Mouse (Mus musculus): ENCODE data around the gene Nos2. TPM values are rescaled to one million over a fixed set of nuclear protein-coding genes. Genes with fewer than 3 reads are reported as not detected.
A peak's percentile ranks its signal among the peaks of the same experiment; 100 is the strongest.

The Nos2 gene
- polyA plus RNA-seq, 2 experiments = 0.02 TPM; not detected in 1

- DNase-seq (ENCODE audit: low read depth in 3 of 3, low spot score in 3 of 3) (no peak), ATAC-seq (ENCODE audit: insufficient read depth) (no peak)
- no peaks in the 10 kb centered on the region for H3K9me3 ChIP-seq (ENCODE audit: control insufficient read depth, low read length)
- no peak overlapping the region for H3K9ac ChIP-seq (replicated peaks)
- 41% methylated on average over 4 of the region's 4 CpGs for WGBS (ENCODE audit: insufficient replicate concordance)
- peaks cover 17% of the 10 kb centered on the region for H3K27me3 ChIP-seq (ENCODE audit: control insufficient read depth, insufficient read depth, low read length)
- no peak for TF ChIP-seq CTCF (IDR thresholded peaks at IDR 0.05; ENCODE audit: low read depth)
- no peak for TF ChIP-seq EP300 (IDR thresholded peaks at IDR 0.05; ENCODE audit: low read depth)
- H3K27ac ChIP-seq = no peak overlapping the region
- H3K4me1 ChIP-seq (replicated peaks; ENCODE audit: control insufficient read depth in 2 of 2, insufficient read depth in 2 of 2, low read length in 1 of 2) = no peaks in the 10 kb centered on the region
- H3K4me3 ChIP-seq (ENCODE audit: insufficient read depth in 1 of 2, low read depth in 2 of 2, low read length in 2 of 2) = no peak overlapping the region
- H3K4me2 ChIP-seq (ENCODE audit: low read depth) = no peak overlapping the region
- H3K36me3 ChIP-seq (replicated peaks; ENCODE audit: control insufficient read depth, insufficient read depth, low read depth) = no peaks in the 10 kb centered on the region
Observed at GRCm38 (mm10) chr11:78919745-78920144, 842 bp upstream of the Nos2 start.

- TF ChIP-seq EP300 (IDR thresholded peaks at IDR 0.05; ENCODE audit: low read depth) (no peak), CTCF (IDR thresholded peaks at IDR 0.05; ENCODE audit: low read depth) (peak; percentile 92)
- Histone ChIP-seq H3K36me3 (replicated peaks; ENCODE audit: control insufficient read depth, insufficient read depth, low read depth) (no peaks in the 10 kb centered on the region), H3K4me2 (ENCODE audit: low read depth) (no peak overlapping the region), H3K9me3 (ENCODE audit: control insufficient read depth, low read length) (no peaks in the 10 kb centered on the region), H3K27me3 (ENCODE audit: control insufficient read depth, insufficient read depth, low read length) (peaks cover 33% of the 10 kb centered on the region), H3K4me1 (replicated peaks; ENCODE audit: control insufficient read depth in 2 of 2, insufficient read depth in 2 of 2, low read length in 1 of 2) (no peaks in the 10 kb centered on the region), H3K4me3 (ENCODE audit: insufficient read depth in 1 of 2, low read depth in 2 of 2, low read length in 2 of 2) (no peak overlapping the region), H3K27ac (no peak overlapping the region), H3K9ac (replicated peaks) (no peak overlapping the region)
- 27% methylated on average over 8 of the region's 8 CpGs for WGBS (ENCODE audit: insufficient replicate concordance)
- peak; percentile 3 to 22 (median 7) for DNase-seq (ENCODE audit: low read depth in 3 of 3, low spot score in 3 of 3)
- no peak for ATAC-seq (ENCODE audit: insufficient read depth)
Observed at GRCm38 (mm10) chr11:78922678-78923407, 2.3 kb downstream of the Nos2 start.

GRCm38 (mm10) chr11:78924111-78924510, 3.5 kb downstream of the Nos2 start:
- Histone ChIP-seq H3K4me3 (ENCODE audit: insufficient read depth in 1 of 2, low read depth in 2 of 2, low read length in 2 of 2) (no peak overlapping the region), H3K27me3 (ENCODE audit: control insufficient read depth, insufficient read depth, low read length) (peaks cover 33% of the 10 kb centered on the region), H3K4me1 (replicated peaks; ENCODE audit: control insufficient read depth in 2 of 2, insufficient read depth in 2 of 2, low read length in 1 of 2) (no peaks in the 10 kb centered on the region), H3K9ac (replicated peaks) (no peak overlapping the region), H3K36me3 (replicated peaks; ENCODE audit: control insufficient read depth, insufficient read depth, low read depth) (no peaks in the 10 kb centered on the region), H3K4me2 (ENCODE audit: low read depth) (no peak overlapping the region), H3K27ac (no peak overlapping the region), H3K9me3 (ENCODE audit: control insufficient read depth, low read length) (no peaks in the 10 kb centered on the region)
- TF ChIP-seq EP300 (IDR thresholded peaks at IDR 0.05; ENCODE audit: low read depth) (no peak), CTCF (IDR thresholded peaks at IDR 0.05; ENCODE audit: low read depth) (no peak)
- 3% methylated on average over 9 of the region's 9 CpGs for WGBS (ENCODE audit: insufficient replicate concordance)
- no peak for ATAC-seq (ENCODE audit: insufficient read depth)
- no peak for DNase-seq (ENCODE audit: low read depth in 3 of 3, low spot score in 3 of 3)

DNA sequence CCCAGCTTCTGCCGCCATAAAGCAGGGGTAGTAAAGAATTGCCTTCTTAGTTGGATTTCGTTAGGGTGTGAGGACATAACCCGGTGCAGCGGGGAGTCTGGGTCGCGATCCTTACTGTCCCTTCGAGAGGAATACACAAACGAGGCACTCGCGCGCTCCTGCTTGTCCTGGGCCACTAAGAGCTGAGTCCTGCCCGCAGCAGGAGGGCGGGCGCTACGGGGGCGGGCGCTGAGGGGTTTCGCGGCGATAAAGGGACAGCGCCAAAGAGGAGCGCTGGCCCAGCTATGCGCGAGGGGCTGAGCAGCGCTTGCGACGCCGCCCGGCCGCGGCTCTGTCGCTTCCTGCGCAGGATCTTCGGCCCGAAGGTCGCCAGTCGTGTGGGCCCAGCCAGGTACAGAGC, 4.3 kb downstream of the Nos2 start:
- H3K4me2 ChIP-seq (ENCODE audit: low read depth) = peak overlapping the region; percentile 51
- H3K36me3 ChIP-seq (replicated peaks; ENCODE audit: control insufficient read depth, insufficient read depth, low read depth) = no peaks in the 10 kb centered on the region
- no peak overlapping the region for H3K9ac ChIP-seq (replicated peaks)
- no peak for DNase-seq (ENCODE audit: low read depth in 3 of 3, low spot score in 3 of 3)
- H3K4me3 ChIP-seq (ENCODE audit: insufficient read depth in 1 of 2, low read depth in 2 of 2, low read length in 2 of 2) = peak overlapping the region in 1 of 2 experiments; percentile 23; a peak in 1 of 4 replicates
- no peak overlapping the region for H3K27ac ChIP-seq
- TF ChIP-seq EP300 (IDR thresholded peaks at IDR 0.05; ENCODE audit: low read depth) = no peak
- peaks cover 33% of the 10 kb centered on the region for H3K27me3 ChIP-seq (ENCODE audit: control insufficient read depth, insufficient read depth, low read length)
- H3K4me1 ChIP-seq (replicated peaks; ENCODE audit: control insufficient read depth in 2 of 2, insufficient read depth in 2 of 2, low read length in 1 of 2) = no peaks in the 10 kb centered on the region
- 2% methylated on average over 37 of the region's 37 CpGs for WGBS (ENCODE audit: insufficient replicate concordance)
- no peak for ATAC-seq (ENCODE audit: insufficient read depth)
- H3K9me3 ChIP-seq (ENCODE audit: control insufficient read depth, low read length) = no peaks in the 10 kb centered on the region

GRCm38 (mm10) chr11:78929345-78929744, 8.8 kb downstream of the Nos2 start:
- WGBS (ENCODE audit: insufficient replicate concordance) = 56% methylated on average over 5 of the region's 5 CpGs
- no peak for ATAC-seq (ENCODE audit: insufficient read depth)
- H3K36me3 ChIP-seq (replicated peaks; ENCODE audit: control insufficient read depth, insufficient read depth, low read depth) = no peaks in the 10 kb centered on the region
- no peaks in the 10 kb centered on the region for H3K9me3 ChIP-seq (ENCODE audit: control insufficient read depth, low read length)
- no peak overlapping the region for H3K4me2 ChIP-seq (ENCODE audit: low read depth)
- TF ChIP-seq CTCF (IDR thresholded peaks at IDR 0.05; ENCODE audit: low read depth) (no peak), EP300 (IDR thresholded peaks at IDR 0.05; ENCODE audit: low read depth) (no peak)
- DNase-seq (ENCODE audit: low read depth in 3 of 3, low spot score in 3 of 3) = no peak
- H3K9ac ChIP-seq (replicated peaks) = no peak overlapping the region
- H3K27me3 ChIP-seq (ENCODE audit: control insufficient read depth, insufficient read depth, low read length) = peaks cover 20% of the 10 kb centered on the region
- H3K4me1 ChIP-seq (replicated peaks; ENCODE audit: control insufficient read depth in 2 of 2, insufficient read depth in 2 of 2, low read length in 1 of 2) = no peaks in the 10 kb centered on the region
- H3K27ac ChIP-seq = no peak overlapping the region
- no peak overlapping the region for H3K4me3 ChIP-seq (ENCODE audit: insufficient read depth in 1 of 2, low read depth in 2 of 2, low read length in 2 of 2)

All from liver, embryonic 14.5 days (tissue).